Mouse (Mus musculus) liver, embryonic 14.5 days (tissue): Measurements from ENCODE around the gene Slamf8.

Source experiments
- CTCF ChIP-seq: IDR thresholded peaks from 2 replicates; pipeline ENCODE4 v1.5.1; 2016; ENCODE audit warnings: antibody characterized with exemption, low read depth, control low read depth
- EP300 ChIP-seq: IDR thresholded peaks from 2 replicates; pipeline ENCODE4 v1.6.1; 2016; ENCODE audit warnings: antibody characterized with exemption, low read depth

DNA sequence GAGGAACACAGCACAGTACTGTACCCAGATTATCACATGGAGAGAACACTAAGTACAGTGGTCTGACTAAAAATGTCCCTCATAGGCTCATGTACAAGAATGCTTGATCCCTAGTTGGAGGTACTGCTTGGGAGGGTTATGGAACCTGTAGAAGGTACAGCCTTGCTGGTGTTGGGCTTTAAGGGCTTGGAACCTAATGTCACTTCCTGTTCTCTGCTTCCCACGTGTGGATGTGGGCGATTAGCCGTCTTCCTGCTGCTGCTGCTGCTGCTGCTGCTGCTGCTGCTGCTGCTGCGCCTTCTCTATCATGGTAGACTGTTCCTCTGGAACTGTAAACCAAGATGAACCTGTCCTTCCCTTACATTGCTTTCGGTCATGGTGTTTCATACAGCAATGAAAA is 33.2 kb upstream of the Slamf8 start:
- TF ChIP-seq EP300 (no peak), CTCF (no peak)
